Mouse (Mus musculus) retina, postnatal 1 day (tissue): ENCODE measurements around the gene Has3.
"Not testable (repeated sequence)": the region's sequence is repeated elsewhere in the genome, so short reads cannot be mapped to it uniquely, and the experiment has no call there.

Source experiments
- DNase-seq: peaks from one replicate; pipeline ENCODE4 v3.0.0-alpha.2; 2012

Gene Has3

DNA sequence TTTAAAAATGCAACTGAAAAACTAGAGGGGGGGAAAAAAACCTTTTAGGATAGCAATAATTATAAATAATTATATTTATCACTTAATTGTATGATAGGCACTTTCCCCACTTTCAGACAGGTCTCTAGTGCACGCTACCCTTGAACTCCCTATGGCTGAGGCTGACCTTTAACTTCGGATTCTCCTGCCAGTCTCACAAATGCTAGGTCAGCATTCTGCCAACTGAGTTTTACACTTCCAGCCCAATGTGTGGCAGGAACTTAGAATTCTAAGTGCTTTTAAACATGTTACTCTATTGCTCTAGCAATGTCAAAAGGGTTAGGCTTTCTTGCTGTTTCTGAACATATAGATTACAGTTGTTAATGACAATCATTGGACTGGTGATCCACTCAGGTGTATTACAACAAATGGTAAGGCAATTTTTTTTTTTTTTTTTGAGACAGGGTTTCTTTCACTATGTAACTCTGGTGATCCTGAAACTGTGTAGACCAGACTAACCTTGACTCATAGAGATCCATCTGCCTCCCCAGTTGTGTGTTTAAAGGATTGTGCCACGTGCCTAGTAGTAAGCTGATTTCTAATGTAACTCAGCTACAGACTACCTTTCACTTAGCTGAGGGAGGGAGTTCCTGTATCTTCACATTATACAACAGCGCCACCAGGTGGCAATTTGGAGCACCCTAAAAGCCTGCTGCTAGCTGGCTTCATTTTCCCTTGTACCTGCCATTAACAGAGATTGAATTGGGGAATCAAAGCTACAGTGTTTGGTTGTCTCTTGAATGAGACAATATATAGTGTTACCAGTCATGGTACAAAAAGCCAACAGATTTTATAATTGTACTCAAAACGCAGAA lies 17.5 kb downstream of the Has3 start:
- peak; percentile 87 for DNase-seq

DNA sequence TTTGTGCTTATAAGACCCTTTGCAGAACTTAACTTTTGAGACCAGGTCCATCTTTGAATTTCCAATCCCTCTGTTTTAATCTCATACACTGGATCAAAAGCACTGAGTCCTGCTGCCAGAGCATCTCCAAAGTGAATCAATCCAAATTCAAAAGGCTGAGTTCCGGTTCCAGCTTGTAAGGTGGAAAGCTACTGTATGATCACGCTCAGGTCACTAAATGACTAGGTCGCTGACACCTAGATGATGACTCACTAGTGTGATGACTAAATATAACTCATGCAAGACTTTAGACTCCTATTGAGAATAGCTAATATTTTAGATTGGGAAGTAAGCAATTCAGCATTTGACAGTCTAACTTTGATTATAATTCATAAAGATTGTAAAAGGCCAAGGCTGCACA lies 18.8 kb downstream of the Has3 start:
- no peak for DNase-seq

DNA sequence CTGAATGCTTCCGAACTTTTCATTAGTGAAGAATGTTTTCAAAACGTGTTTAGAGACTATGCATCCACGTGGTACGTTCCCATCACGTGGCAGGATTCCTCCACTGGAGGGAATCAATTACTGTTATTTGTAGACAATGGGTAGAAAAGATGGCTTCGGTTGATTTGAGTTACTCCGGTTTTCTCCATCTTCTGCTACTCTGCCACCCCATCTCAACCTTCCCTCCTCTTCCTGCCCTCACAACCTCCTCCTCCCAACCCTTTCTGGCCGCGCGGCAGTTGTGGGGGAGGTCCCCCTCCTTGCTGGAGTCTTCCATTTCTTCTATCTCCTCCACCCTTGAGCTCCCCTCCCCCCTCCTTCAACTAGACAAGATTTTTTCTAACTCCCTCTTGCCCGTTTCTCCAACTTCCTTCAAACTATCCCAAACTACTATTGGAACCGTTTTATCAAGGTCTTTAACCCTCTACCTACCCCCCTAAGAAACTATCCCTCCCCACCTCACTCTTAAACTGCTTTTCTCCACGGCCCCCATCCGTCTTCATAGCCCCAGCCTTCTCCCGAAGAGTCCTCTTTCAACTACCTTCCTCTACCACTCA lies 22.3 kb downstream of the Has3 start:
- DNase-seq: peak; percentile 57

DNA sequence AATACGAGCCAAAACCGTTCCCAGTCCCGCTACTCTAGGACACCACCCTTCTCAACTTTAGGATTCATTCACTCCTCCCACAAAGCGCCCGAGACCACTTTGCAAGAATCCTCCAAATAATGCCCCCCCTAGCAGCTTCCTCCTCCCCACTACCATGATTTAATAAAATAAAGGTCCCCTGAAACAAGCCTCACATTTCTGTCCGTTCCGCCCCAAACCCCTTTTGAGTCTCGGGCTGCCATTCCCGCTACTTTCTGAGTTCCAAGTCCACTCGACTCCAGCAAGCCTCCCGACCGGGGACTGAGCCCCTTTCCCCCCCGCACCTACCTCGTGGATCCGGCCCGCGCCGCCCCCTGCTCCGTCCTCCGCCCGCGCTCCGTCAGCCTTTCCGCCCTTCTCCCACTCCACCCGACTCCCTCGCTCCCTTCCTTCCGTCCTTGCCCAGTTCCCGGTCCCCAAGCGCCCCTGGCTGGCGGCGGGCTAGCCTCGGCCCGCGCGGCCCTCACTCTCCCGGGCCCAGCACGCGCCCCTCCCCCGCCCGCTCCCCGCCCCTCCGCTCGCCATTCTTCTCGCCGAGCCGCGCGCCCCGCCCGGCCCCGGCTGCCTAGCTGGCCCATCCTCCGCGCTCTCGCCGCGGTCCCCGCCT lies 22.9 kb downstream of the Has3 start:
- DNase-seq: no peak

DNA sequence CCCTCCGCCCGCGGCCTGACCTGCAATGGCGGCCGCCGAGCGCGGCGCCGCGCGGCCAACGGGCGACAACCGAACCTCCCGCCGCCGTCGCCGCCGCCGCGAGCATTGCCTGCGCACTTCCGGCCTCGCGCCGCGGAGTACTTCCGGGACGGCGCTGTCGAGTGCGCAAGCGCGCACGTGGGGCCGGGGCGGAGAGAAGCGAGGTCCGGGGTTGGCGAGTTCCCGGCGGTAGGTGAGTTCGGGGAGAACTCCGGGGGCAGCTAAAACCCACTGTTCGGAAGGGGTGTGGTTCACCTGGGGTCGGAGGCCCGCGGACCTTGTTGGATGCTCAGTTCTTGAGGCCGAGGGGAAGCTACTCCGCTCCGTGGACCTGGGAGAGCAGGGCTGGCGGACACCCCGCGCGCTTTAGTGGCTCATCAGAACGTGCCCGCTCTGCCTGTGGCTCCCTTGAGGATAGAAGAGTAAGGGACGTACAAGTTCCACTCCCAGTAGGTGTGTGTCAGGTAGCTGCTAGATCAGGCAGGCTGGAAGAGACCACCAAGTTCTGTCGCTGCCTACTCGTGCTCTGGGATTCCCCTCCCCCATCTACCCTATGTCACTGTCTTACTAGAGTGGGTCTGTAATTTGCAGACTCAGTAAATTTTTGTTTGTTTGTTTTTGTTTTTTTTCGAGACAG lies 23.6 kb downstream of the Has3 start, which contains the start of gene Utp4:
TSS of gene Utp4 (plus strand) at position 156 of the 676 bp plus-strand sequence.
- peak; percentile 91 for DNase-seq

DNA sequence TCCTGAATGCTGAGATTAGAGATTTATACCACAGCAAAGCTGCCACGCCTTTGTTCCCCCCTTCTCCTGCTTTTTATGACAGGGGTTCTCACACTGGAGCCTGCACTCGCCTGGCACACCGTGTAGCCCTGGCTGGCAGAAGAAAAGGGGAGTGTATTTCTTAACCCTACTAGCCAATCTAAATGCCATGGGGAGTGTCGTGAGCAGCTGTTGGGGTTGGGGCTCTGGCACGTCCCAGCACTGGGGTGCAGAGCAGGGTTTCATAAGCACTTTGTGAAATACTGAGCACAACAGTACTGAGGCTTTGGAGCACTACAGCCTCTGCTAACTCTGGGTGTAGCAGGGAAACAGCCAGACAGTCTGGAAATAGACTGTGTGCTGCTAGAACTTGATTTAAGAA lies 29.4 kb downstream of the Has3 start:
- no peak for DNase-seq

DNA sequence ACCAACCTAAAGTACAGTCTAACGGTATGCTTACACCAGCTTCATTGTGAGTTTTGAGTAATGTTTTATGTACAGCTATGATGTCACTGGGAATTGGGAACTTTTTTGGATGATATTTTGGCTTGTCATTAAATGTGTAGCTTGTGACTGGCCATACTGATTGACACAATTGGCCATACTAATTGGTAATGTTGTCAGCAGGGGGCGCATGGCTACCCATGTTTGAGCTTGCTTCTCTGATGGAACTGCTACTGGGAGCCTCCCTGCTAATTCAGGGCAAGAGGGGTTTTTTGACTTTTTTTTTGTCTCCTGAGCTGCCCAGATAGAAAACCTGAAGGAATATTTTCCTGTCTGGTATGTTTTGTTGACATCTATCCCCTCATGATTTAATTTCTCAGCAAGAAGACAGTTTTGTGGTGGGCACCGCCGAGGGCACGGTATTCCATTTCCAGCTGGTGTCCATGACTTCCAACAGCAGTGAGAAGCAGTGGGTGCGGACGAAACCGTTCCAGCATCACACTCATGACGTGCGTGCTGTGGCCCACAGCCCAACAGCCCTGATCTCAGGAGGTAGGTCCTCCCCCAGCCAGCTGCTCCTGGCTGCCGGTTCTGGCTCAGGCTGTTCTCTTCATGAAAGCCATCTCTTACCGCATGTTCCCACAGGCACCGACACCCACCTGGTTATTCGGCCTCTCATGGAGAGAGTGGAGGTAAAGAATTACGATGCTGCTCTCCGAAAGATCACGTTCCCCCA lies 35.9 kb downstream of the Has3 start:
- DNase-seq: peak; percentile 70

DNA sequence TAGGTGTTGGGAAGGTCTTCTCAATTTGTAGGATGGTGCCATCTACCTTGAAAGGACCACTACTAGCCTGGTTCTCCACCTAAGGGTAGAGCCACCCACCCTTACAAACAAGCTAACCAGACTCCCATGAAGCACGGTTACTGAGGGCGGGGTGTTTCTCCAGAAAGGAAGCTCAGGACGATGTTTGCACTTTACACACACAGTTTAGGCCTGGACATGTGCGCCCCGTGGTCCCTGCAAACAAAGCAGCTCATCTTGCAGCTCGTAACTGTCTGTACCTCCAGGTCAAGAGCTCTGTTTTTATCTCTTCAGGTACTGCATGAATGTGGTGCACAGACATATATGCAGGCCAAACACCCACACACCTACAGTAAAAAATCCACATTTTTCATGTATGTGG lies 36.6 kb downstream of the Has3 start:
- DNase-seq: no peak

DNA sequence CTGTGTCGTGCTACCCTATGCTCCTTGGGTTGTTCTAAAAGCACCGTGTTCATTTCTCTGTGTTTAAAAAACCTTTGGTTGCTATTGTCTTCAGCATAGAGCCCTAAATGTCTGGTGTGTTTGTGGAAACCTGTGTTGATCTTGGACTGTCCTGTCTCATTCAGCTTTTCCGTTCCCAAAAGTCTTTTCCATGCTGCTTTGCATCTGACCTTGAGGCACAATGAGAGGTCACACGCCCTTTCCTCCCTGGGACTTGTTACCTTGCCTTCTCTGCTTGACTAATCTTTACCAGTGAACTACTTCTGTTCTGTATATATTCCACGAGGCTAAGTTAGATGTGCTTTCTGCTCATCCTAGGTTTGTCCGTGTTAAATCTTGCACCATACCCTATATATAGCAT lies 37.4 kb downstream of the Has3 start:
- DNase-seq: no peak

DNA sequence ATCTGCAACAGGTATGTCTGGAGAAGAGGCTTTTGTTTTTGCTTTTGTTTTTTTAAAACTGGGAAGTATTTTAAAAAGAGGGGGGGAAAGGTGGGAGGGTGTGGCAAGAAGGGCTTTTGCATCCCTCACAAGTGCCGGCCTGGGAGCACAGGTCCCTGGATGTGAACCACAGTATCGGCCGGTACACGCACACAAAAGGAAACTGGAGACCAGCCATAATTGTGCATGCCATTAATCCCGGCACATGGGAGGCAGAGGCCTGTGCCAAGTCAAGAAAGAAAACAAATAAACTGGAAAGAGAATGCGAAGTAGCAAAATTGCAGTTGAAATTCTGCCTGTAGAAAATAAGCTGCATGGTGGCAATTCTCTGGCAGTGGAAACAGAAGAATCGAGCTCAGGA lies 38.2 kb downstream of the Has3 start:
- no peak for DNase-seq

DNA sequence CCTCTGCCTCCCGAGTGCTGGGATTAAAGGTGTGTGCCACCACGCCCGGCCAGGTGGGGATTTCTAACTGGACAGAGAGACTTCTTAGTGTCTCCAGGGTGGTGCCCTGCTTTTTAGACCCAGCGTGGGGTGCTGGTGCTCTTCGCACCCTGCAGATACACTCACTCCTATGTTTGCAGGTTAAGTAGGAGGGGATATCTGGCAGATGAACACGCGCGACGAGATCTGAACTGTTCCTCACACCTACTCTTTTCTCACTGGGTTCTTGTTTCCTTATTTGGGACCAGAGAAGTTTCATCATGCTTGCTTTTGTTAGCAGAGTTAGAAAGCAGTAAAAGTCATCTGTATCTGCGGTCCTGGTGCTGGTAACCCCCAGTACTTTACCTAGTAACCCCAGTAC lies 43.6 kb downstream of the Has3 start:
- DNase-seq: no peak

DNA sequence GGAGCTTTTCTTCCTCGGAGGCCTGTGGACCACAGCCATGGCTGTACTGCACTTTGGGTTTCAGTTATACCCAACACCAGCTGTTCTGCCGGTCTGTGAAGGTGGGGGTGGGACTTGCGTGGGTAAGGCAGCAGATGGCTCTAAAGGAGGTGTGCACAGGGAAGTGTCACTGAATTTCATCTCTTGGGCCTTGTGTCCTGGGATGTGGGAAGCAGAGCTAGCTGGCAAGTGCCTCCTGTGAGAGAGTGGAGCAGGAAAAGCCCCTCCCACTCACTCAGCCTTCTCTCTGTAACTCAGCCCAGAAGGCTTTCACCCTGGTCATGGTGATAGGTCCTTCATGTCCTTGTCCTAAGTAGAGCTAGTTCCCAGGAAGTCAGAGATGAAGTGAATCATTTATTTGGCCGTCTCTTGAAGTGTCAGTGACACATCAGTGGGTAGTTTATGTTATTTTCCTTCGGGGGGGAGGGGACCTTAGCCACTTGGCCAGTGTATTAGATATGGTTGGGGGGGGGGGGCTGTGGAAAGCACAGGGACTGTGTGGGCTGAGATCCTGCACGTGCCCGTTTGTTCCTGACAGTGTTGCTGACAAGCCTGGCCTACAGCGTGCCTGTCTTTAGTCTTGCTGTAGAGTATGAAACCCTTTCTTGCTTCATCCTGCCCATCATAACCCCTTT lies 49.8 kb downstream of the Has3 start:
- DNase-seq: no peak

DNA sequence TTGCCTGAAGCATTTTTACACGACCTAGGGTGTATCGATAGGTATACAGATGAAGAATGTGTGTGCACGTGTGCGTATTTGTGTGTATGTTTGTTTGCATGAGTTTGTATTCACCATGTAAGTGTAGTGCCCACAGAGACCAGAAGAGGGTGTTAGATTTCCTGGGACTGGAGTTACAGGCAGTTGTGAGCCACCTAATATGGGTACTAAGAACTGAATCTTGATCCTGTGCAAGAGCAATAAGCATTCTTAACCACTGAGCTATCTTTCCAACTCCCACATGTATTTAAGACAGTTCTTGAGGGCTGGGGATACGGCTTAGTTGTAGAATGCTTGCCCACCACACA lies 50.3 kb downstream of the Has3 start:
- DNase-seq: no peak

DNA sequence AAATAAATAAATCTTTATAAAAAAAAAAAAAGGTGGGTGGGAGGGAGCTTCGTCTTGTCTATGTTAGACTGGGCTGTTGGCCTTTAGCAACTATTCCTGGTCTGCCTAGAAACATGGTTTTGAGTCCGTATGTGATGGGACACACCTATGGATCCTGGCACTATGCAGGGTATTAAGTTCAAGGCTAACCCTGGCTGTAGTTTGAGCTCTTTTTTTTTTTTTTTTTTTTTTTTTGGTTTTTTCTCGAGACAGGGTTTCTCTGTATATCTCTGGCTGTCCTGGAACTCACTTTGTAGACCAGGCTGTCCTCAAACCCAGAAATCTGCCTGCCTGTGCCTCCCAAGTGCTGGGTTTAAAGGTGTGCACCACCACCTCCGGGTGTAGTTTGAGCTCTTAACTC lies 54.0 kb downstream of the Has3 start:
- no peak for DNase-seq

DNA sequence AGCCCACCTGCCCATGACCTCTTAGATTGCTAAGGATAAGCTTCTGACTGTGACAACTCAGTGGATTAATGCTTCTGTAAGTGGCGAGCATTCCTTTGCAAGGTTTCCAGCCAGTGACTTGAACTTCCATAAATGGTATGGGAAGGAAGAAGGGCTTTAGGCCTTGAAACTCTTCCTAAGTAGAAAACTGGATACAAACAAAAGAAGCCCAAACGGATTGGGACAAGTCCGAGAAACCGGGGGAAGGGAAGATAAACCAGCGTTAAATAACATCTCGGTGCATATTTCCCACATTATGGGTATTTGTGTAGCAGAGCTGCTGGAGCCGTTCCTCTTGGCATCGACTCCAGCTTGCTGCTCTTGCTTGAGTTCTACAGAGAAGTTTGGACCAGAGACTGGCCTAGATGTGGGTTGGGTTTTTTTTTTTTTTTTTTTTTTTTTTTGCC lies 54.9 kb downstream of the Has3 start:
- DNase-seq: no peak

DNA sequence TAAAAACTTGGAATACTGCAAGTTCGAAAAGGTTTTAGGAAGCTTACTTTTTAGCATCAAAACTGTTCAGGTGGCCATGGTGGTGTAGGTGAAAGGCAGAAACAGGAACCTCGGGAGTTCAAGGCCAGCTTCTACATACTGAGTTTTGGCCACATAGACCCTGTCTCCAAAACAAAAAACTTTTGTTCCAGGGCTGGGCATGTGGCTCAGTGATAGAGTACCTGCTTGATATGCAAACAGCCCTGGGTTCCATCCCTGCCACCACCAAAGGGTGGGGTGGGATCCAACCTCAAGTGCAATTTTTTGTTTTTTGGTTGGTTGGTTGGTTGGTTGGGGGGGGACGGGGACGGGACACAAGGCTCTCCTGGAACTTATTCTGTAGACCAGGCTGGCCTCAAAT lies 55.4 kb downstream of the Has3 start:
- no peak for DNase-seq

DNA sequence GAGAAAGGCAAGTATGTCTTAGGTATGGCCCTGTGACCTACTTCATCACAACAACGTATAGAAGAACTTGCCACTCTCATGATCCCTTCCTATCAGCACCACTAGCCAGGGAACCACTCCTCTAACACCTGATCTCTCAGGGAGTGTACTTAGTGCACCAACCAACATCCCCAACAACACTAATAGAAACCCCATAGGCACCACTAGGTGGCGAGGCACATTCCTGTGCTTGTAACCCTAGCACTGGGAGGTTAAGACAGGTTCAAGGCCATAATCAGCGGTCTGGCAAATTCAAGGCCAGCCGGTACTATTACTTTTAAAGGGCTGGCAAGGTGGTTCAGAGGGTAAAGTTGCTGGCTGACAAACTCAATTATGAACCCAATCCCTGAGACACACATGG lies 57.2 kb downstream of the Has3 start:
- DNase-seq: peak; percentile 54

DNA sequence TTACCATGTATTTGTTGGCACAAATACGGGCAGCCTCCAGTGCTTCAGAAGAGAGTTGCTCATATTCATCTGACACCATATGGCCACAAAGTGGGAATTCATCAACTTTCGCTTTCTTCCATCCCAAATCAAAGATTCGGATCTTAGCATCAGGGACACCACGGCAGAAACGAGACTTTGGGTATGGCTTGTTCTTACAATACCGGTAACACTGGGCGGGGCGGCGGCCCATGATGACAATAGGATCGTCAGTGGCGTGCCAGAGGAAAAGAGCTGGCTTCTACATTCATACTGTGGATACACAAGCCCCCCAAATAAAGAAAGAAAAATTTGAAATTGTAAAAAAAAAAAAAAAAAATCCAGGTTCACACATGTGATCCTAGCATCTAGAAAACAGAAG lies 58.1 kb downstream of the Has3 start:
- DNase-seq: not testable (repeated sequence)

DNA sequence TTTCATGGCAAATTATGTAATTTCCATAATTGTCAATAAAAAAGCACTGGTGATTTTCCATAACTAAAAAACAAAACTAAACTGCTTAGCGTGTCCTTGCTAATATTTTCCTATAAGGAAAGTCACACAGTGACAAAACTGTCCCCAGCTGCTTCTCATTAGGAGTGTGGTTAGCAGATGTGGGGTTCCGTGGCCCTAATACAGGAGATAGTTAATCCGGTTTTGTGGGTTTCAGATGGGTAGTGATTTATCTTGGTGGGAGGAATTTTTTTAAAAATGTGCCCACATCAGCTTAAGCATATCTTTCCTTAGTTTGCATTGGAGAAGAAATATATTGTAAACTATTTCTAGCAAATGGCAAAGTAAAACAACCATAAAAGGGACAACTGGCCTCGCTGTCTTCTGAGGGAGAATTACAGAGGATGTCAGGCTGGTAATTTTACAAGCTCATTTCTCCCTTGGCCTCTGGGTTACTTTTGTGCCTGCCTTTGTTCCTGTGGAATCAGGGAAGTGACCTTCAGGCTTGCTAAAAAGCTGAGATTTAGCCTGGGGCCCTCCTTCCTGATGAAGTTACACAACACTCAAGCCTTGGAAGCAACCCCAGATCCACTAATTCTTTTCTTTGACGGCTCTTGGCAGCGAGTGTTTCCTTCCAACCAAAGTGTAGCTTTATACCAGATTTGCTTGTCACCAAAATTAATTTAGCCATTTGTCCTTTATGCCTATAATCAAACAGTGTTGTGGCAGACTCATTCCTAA lies 59.3 kb downstream of the Has3 start:
- no peak for DNase-seq

DNA sequence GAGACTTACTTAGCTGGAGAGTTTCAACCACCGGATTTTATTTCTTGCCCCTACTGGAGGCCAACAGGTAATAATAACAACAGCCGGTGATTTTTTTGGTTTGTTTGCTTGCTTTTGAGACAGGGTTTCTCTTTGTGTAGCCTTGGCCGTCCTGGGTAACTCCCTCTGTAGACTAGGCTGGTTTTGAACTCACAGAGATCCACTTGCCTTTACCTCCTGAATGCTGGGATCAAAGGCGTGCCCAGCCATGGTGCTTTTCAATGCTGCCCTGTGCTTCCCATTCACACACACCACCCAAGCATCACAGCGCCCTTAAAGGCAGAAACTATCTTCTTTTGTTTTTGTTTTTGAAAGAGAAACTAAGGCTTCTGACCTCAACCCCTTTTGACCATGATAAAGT lies 59.9 kb downstream of the Has3 start:
- no peak for DNase-seq

DNA sequence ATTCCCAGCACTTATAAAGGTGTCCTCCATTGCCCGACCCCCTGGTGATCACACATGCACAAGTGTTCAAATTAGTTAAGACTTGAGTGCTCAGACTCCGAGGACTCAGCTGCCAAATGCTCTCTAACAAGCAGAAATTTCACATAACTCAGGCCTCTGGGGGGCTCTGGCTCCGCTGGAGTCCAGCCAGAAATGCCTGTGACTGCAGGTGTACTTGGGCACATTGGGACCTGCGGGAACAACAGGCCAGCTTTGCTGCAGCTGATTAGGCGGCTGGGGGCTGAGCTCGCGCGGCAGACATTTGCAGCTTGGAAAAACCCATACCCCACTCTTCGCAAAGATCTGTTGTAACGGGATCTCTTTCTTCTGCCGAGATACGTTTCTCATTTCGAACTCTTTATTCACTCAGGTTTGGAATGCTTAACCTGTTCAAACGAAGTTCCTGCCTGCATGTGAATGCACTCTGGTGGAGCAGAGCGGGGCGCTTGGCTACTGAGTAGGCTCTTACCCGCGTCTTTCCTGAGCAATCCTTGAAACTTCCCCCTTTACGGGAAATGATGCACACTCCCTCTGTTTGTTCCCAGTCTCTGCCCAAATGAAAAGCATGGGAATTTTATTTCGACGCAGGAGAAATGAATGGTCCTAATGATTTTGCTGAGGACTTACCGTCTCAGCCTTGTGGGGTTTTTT lies 62.5 kb downstream of the Has3 start:
- DNase-seq: peak; percentile 60
